Mouse (Mus musculus): Measurements from ENCODE around the gene Cavin4.

- peak; percentile 48 for TF ChIP-seq CTCF (conservative IDR thresholded peaks at IDR 0.05; ENCODE audit: insufficient read depth, insufficient read length, low read depth, low read length)
- TF ChIP-seq POLR2A (IDR thresholded peaks at IDR 0.05; ENCODE audit: low read depth, low read length): no peak
Observed at GRCm38 (mm10) chr4:48680648-48681343, 17.5 kb downstream of the Cavin4 start.

Data from kidney, adult 2 months (tissue).